9 mouse cellular contexts compared by ENCODE assay signal in genomic region chr5:149380388-149380916, GRCm38 (mm10). TPM values are rescaled to one million over a fixed set of nuclear protein-coding genes. Genes with fewer than 3 reads are reported as not detected.
A peak's percentile ranks its signal among the peaks of the same experiment; 100 is the strongest.
DNase-seq lines count a peak whose midpoint lies in the region; ATAC-seq and TF ChIP-seq lines count a peak whose summit lies in the region.
"Had no signal": no experiment of that assay in that cellular context is flagged by ENCODE, and none has a peak within 500 bp of the region (broad histone marks: within the 10 kb centered on the region; RNA-seq: fewer than 3 reads in every experiment).

No protein-coding gene starts in this region.

- H3K4me2 ChIP-seq in stomach, embryonic 16.5 days (ENCODE audit: low read depth, low read length): no peak overlapping the region
- H3K4me2 ChIP-seq in stomach, postnatal 0 days (replicated peaks; ENCODE audit: low read depth): no peak overlapping the region
- no peak overlapping the region for H3K4me2 ChIP-seq in hindbrain, embryonic 11.5 days (replicated peaks; ENCODE audit: low read depth, low read length)
- no peak overlapping the region for H3K4me2 ChIP-seq in limb, embryonic 14.5 days (replicated peaks; ENCODE audit: low read depth, low read length, severe bottlenecking)

- peaks cover 46% of the 10 kb centered on the region for H3K4me1 ChIP-seq in stomach, embryonic 16.5 days (ENCODE audit: control insufficient read depth, insufficient read depth, low read length)
- H3K4me1 ChIP-seq in stomach, postnatal 0 days (replicated peaks; ENCODE audit: control insufficient read depth, insufficient read depth): peaks cover 9% of the 10 kb centered on the region; the same call in 1 of the 2 replicates
- peaks cover 7% of the 10 kb centered on the region for H3K4me1 ChIP-seq in hindbrain, embryonic 11.5 days (replicated peaks; ENCODE audit: control insufficient read depth, insufficient read depth, low read length)
- peaks cover 35% of the 10 kb centered on the region for H3K4me1 ChIP-seq in limb, embryonic 14.5 days (ENCODE audit: control insufficient read depth, insufficient read depth, low read length)

- no peaks in the 10 kb centered on the region for H3K36me3 ChIP-seq in stomach, embryonic 16.5 days (ENCODE audit: control insufficient read depth, insufficient read depth, low read length)
- H3K36me3 ChIP-seq in stomach, postnatal 0 days (ENCODE audit: control insufficient read depth, insufficient read depth, low read length): no peaks in the 10 kb centered on the region
- no peaks in the 10 kb centered on the region for H3K36me3 ChIP-seq in hindbrain, embryonic 11.5 days (ENCODE audit: control insufficient read depth, insufficient read depth, low read length)
- H3K36me3 ChIP-seq in limb, embryonic 14.5 days (ENCODE audit: control insufficient read depth, insufficient read depth, low read length): no peaks in the 10 kb centered on the region

- no peak overlapping the region for H3K4me3 ChIP-seq in stomach, embryonic 16.5 days (replicated peaks; ENCODE audit: low read length)
- H3K4me3 ChIP-seq in stomach, postnatal 0 days (ENCODE audit: low read depth, low read length): no peak overlapping the region
- H3K4me3 ChIP-seq in hindbrain, embryonic 11.5 days (ENCODE audit: low read depth, low read length): no peak overlapping the region
- H3K4me3 ChIP-seq in limb, embryonic 14.5 days (replicated peaks; ENCODE audit: low read length): no peak overlapping the region

- no peak for TF ChIP-seq EP300 in stomach, postnatal 0 days (optimal IDR thresholded peaks at IDR 0.05)

- DNase-seq in stomach, postnatal 0 days (ENCODE audit: low spot score): no peak
- DNase-seq in hindbrain, embryonic 11.5 days (ENCODE audit: low spot score): peak; percentile 78
- DNase-seq in limb, embryonic 14.5 days (ENCODE audit: low spot score): no peak
- peak; percentile 71 for DNase-seq in telencephalon, adult 2 months (ENCODE audit: low read depth, low spot score)
- DNase-seq in heart, postnatal 4 days: no peak
- DNase-seq in urinary bladder, adult 2 months (ENCODE audit: low spot score): no peak
- DNase-seq in Muller cell, postnatal 12 days (ENCODE audit: inconsistent ontology term): no peak

- TF ChIP-seq POLR2A in limb, embryonic 14.5 days (IDR thresholded peaks at IDR 0.05; ENCODE audit: borderline replicate concordance, extremely low read depth, insufficient read depth, insufficient read length): no peak

- TF ChIP-seq CTCF in stomach, postnatal 0 days (IDR thresholded peaks at IDR 0.05; ENCODE audit: low read depth): no peak

- no peak for ATAC-seq in stomach, embryonic 16.5 days (ENCODE audit: insufficient read depth, low FRiP score)
- no peak for ATAC-seq in stomach, postnatal 0 days (ENCODE audit: low FRiP score, low TSS enrichment)
- ATAC-seq in hindbrain, embryonic 11.5 days (ENCODE audit: low FRiP score): peak; percentile 81
- ATAC-seq in limb, embryonic 14.5 days (ENCODE audit: low FRiP score, low read depth): no peak

- no peak overlapping the region for H3K9ac ChIP-seq in stomach, embryonic 16.5 days (ENCODE audit: low read length)
- no peak overlapping the region for H3K9ac ChIP-seq in stomach, postnatal 0 days (ENCODE audit: low read length)
- no peak overlapping the region for H3K9ac ChIP-seq in hindbrain, embryonic 11.5 days (ENCODE audit: low read depth, low read length)
- no peak overlapping the region for H3K9ac ChIP-seq in limb, embryonic 14.5 days (ENCODE audit: low read depth, low read length, severe bottlenecking)

- no peaks in the 10 kb centered on the region for H3K27me3 ChIP-seq in stomach, embryonic 16.5 days (ENCODE audit: control insufficient read depth, insufficient read depth, low read length)
- no peaks in the 10 kb centered on the region for H3K27me3 ChIP-seq in stomach, postnatal 0 days (ENCODE audit: control insufficient read depth, insufficient read depth, low read length)
- H3K27me3 ChIP-seq in hindbrain, embryonic 11.5 days (ENCODE audit: control insufficient read depth, insufficient read depth, low read length): no peaks in the 10 kb centered on the region
- H3K27me3 ChIP-seq in limb, embryonic 14.5 days (ENCODE audit: control insufficient read depth, insufficient read depth, low read length): no peaks in the 10 kb centered on the region

- 0 out of 2 replicates have a peak overlapping the region, but pooled peaks have one; percentile 1 for H3K27ac ChIP-seq in stomach, embryonic 16.5 days (ENCODE audit: low read length)
- no peak overlapping the region for H3K27ac ChIP-seq in stomach, postnatal 0 days (replicated peaks)
- peak overlapping the region; percentile 85 for H3K27ac ChIP-seq in hindbrain, embryonic 11.5 days (ENCODE audit: low read depth, low read length)
- peak overlapping the region; percentile 30; the same call in 1 of the 2 replicates for H3K27ac ChIP-seq in limb, embryonic 14.5 days (replicated peaks; ENCODE audit: low read depth, low read length)

- WGBS in stomach, embryonic 16.5 days: 54% methylated on average over 8 of the region's 8 CpGs
- 66% methylated on average over 8 of the region's 8 CpGs for WGBS in stomach, postnatal 0 days
- 15% methylated on average over 8 of the region's 8 CpGs for WGBS in hindbrain, embryonic 11.5 days
- WGBS in limb, embryonic 14.5 days: 51% methylated on average over 8 of the region's 8 CpGs

- no peaks in the 10 kb centered on the region for H3K9me3 ChIP-seq in stomach, embryonic 16.5 days (replicated peaks; ENCODE audit: control insufficient read depth, low read length)
- no peaks in the 10 kb centered on the region for H3K9me3 ChIP-seq in stomach, postnatal 0 days (ENCODE audit: control insufficient read depth, low read length)
- no peaks in the 10 kb centered on the region for H3K9me3 ChIP-seq in hindbrain, embryonic 11.5 days (ENCODE audit: control insufficient read depth, low read length)
- no peaks in the 10 kb centered on the region for H3K9me3 ChIP-seq in limb, embryonic 14.5 days (ENCODE audit: control insufficient read depth, low read length)

RNA-seq across cellular contexts. Expression of gene Medag, which starts 31.1 kb away (rescaled TPM):
- polyA plus RNA-seq in stomach, embryonic 16.5 days (2015; fragmentation: Nextera tagmentation; extraction: Ambion mirVana): 4.0 and 4.4 TPM in 2 replicates
- 3.4 and 4.1 TPM in 2 replicates for polyA plus RNA-seq in stomach, postnatal 0 days (2015; fragmentation: Nextera tagmentation; extraction: Ambion mirVana)
- 0.25 and 0.80 TPM in 2 replicates for polyA plus RNA-seq in hindbrain, embryonic 11.5 days (2014; fragmentation: Nextera tagmentation; extraction: Ambion mirVana)
- polyA plus RNA-seq in limb, embryonic 14.5 days (2012; rRNA removed): 3.5 and 3.8 TPM in 2 replicates
- 2.6 and 3.1 TPM in 2 replicates for polyA plus RNA-seq in limb, embryonic 14.5 days (2014; fragmentation: Nextera tagmentation; extraction: Ambion mirVana)
- 10 to 100 TPM; 14.8 to 14.9 TPM for total RNA-seq in heart, postnatal 4 days (2021)
- 30.4 and 31.6 TPM in 2 replicates for polyA plus RNA-seq in urinary bladder, adult 2 months (2012; rRNA removed)

RNA-seq across cellular contexts. Expression of gene Tex26, which starts 59.0 kb away (rescaled TPM):
- polyA plus RNA-seq in stomach, embryonic 16.5 days (2015; fragmentation: Nextera tagmentation; extraction: Ambion mirVana): 0.54 and 0.59 TPM in 2 replicates
- polyA plus RNA-seq in stomach, postnatal 0 days (2015; fragmentation: Nextera tagmentation; extraction: Ambion mirVana): 0.27 and 0.61 TPM in 2 replicates
- 0.85 and 1.4 TPM in 2 replicates for polyA plus RNA-seq in hindbrain, embryonic 11.5 days (2014; fragmentation: Nextera tagmentation; extraction: Ambion mirVana)
- polyA plus RNA-seq in limb, embryonic 14.5 days (2012; rRNA removed): 0.20 and 0.50 TPM in 2 replicates
- 0.36 and 0.44 TPM in 2 replicates for polyA plus RNA-seq in limb, embryonic 14.5 days (2014; fragmentation: Nextera tagmentation; extraction: Ambion mirVana)
- under 1 TPM in 1 of 2 experiments, not detected in 1; 0.60 TPM for total RNA-seq in heart, postnatal 4 days (2021)
- 0.21 and 0.37 TPM in 2 replicates for polyA plus RNA-seq in urinary bladder, adult 2 months (2012; rRNA removed)
- polyA plus RNA-seq: liver, embryonic 16.5 days had no signal

Comparison
In these comparisons a context has a peak if more than half of its experiments do, and no peak if none do; other contexts are left out.
1. DNase-seq: peak in hindbrain, embryonic 11.5 days (single experiment) and telencephalon, adult 2 months (single experiment); none in stomach, postnatal 0 days (single experiment), limb, embryonic 14.5 days (single experiment), heart, postnatal 4 days (single experiment), urinary bladder, adult 2 months (single experiment) and Muller cell, postnatal 12 days (single experiment).